Mouse (Mus musculus): ENCODE measurements around the gene Abhd8.

DNA sequence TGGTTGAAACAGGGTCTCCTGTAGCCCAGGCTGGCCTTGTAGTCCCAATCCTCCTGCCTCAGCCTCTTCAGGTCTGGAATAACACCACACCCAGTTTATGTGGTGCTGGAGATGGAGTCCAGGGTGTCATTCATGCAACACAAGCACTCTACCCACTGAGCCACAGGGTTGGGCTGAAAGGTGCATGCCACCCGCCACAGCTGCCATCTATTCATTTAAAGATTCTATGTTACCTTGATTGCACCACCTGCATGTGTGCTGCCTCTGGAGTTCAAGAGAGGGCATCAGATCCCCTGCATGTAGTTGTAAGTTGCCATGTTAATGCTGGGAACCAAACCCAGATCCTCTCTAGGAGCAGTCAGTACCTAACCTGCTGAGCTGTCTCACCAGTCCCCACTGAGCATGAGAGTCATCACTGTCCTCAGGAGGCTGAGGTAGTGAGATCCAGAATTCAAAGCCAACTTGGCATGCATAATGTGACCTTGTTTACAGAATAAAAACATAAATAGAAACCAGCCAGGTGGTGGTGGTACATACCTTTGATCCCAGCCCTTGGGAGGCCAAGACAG, 33.7 kb upstream of the Abhd8 start:
- TF ChIP-seq CTCF (IDR thresholded peaks at IDR 0.05; ENCODE audit: insufficient read depth, low read depth, low read length) (no peak), POLR2A (IDR thresholded peaks at IDR 0.05; ENCODE audit: insufficient read depth, low read depth, low read length) (no peak)

Measured in olfactory bulb, adult 2 months (tissue).